Mouse (Mus musculus): ENCODE measurements around the gene Fbxo46. TPM values are rescaled to one million over a fixed set of nuclear protein-coding genes. Genes with fewer than 3 reads are reported as not detected.

Fbxo46 gene
- polyA plus RNA-seq, 1 experiment, result 6.2 TPM

DNA sequence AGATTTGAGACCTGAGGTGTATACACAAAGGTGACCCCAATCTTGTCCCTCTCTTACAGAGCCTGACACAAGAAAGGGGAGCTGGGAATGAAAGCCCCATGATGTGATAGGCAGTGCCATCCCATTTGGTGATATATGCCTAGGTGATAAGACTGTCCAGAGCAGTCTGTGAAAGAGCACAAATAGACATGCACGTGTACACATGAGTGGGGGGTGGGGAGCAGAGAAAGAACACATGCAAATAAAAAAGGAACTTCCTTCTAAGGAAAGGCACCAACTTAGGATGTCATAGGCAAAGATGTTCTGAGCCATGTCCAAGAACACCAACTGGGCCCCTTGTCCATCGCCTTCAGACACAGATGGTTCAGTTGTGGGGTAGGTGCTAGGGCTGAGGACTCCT lies 15.2 kb upstream of the Fbxo46 start:
- no peak overlapping the region for H3K4me3 ChIP-seq
- H3ac ChIP-seq (ENCODE audit: control insufficient read depth, insufficient read length), result no peak overlapping the region
- TF ChIP-seq E2F4 (IDR thresholded peaks at IDR 0.05; ENCODE audit: insufficient read depth), result no peak
- TF ChIP-seq REST (IDR thresholded peaks at IDR 0.05; ENCODE audit: insufficient read depth, insufficient read length), result no peak
- no peak for TF ChIP-seq POLR2A (IDR thresholded peaks at IDR 0.05; ENCODE audit: insufficient read length, low read depth)
- no peak for TF ChIP-seq POLR2AphosphoS2 (IDR thresholded peaks at IDR 0.05; ENCODE audit: insufficient read length, low read depth)
- no peak for TF ChIP-seq TCF3 (IDR thresholded peaks at IDR 0.05; ENCODE audit: insufficient read length, low read depth)
- no peak for TF ChIP-seq MAX (IDR thresholded peaks at IDR 0.05; ENCODE audit: low read depth)
- no peak for TF ChIP-seq USF1 (IDR thresholded peaks at IDR 0.05; ENCODE audit: low read depth)
- no peak for TF ChIP-seq CEBPB (IDR thresholded peaks at IDR 0.05; ENCODE audit: insufficient read depth, poor library complexity, severe bottlenecking)
- TF ChIP-seq MYOG (IDR thresholded peaks at IDR 0.05; ENCODE audit: control insufficient read depth in 1 of 3, insufficient read depth in 1 of 3, insufficient read length in 2 of 3, low read depth in 2 of 3), result no peak
- TF ChIP-seq TCF12 (IDR thresholded peaks at IDR 0.05; ENCODE audit: insufficient read depth, poor library complexity, severe bottlenecking), result no peak
- TF ChIP-seq SRF (IDR thresholded peaks at IDR 0.05; ENCODE audit: control insufficient read depth, insufficient read length, low read depth), result no peak
- no peak for TF ChIP-seq MYOD1 (IDR thresholded peaks at IDR 0.05; ENCODE audit: control insufficient read depth in 1 of 3, insufficient read length in 2 of 3, low read depth in 2 of 3)

DNA sequence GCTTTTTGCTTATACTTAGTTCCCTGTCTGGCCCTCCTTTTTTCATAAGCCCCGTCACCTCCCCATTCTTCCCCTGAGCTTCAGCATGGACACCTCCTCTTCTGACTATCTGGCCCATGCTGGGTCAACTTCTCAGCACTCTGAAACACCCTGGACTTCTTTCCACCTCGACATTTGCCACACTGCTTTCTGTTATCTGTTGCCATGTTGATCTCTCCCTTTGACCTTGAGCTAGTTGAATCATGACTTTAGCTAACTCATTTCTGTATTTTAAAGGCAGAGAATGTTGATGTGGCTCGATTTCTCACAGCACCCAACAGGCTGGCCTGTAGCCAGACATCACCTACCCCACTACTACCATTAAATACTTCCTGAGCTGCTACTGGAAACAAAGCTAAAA lies 12.2 kb upstream of the Fbxo46 start:
- no peak overlapping the region for H3K4me2 ChIP-seq (ENCODE audit: low read depth)
- no peak overlapping the region for H3ac ChIP-seq (ENCODE audit: control insufficient read depth, insufficient read length)
- TF ChIP-seq REST (IDR thresholded peaks at IDR 0.05; ENCODE audit: insufficient read depth, insufficient read length), result no peak
- TF ChIP-seq SRF (IDR thresholded peaks at IDR 0.05; ENCODE audit: control insufficient read depth, insufficient read length, low read depth), result no peak
- TF ChIP-seq MYOD1 (IDR thresholded peaks at IDR 0.05; ENCODE audit: control insufficient read depth in 1 of 3, insufficient read length in 2 of 3, low read depth in 2 of 3), result no peak
- no peak for TF ChIP-seq POLR2AphosphoS2 (IDR thresholded peaks at IDR 0.05; ENCODE audit: insufficient read length, low read depth)
- no peak for TF ChIP-seq TCF12 (IDR thresholded peaks at IDR 0.05; ENCODE audit: insufficient read depth, poor library complexity, severe bottlenecking)
- no peak for TF ChIP-seq USF1 (IDR thresholded peaks at IDR 0.05; ENCODE audit: low read depth)
- no peak for TF ChIP-seq TCF3 (IDR thresholded peaks at IDR 0.05; ENCODE audit: insufficient read length, low read depth)
- TF ChIP-seq CEBPB (IDR thresholded peaks at IDR 0.05; ENCODE audit: insufficient read depth, poor library complexity, severe bottlenecking), result no peak
- TF ChIP-seq POLR2A (IDR thresholded peaks at IDR 0.05; ENCODE audit: insufficient read length, low read depth), result no peak
- TF ChIP-seq E2F4 (IDR thresholded peaks at IDR 0.05; ENCODE audit: insufficient read depth), result no peak
- TF ChIP-seq MYOG (IDR thresholded peaks at IDR 0.05; ENCODE audit: control insufficient read depth in 1 of 3, insufficient read depth in 1 of 3, insufficient read length in 2 of 3, low read depth in 2 of 3), result no peak
- no peak for TF ChIP-seq MAX (IDR thresholded peaks at IDR 0.05; ENCODE audit: low read depth)
- H3K36me3 ChIP-seq (ENCODE audit: control insufficient read depth, insufficient read depth), result no peaks in the 10 kb centered on the region
- H3K27me3 ChIP-seq (ENCODE audit: control insufficient read depth, insufficient read depth, insufficient read length), result no peaks in the 10 kb centered on the region
- no peaks in the 10 kb centered on the region for H3K79me2 ChIP-seq (ENCODE audit: control insufficient read depth, insufficient read depth)
- H3K4me3 ChIP-seq, result no peak overlapping the region

More for the DNA sequence above, 15.2 kb upstream of the Fbxo46 start:
- H3K79me2 ChIP-seq (ENCODE audit: control insufficient read depth, insufficient read depth), result no peaks in the 10 kb centered on the region
- no peaks in the 10 kb centered on the region for H3K36me3 ChIP-seq (ENCODE audit: control insufficient read depth, insufficient read depth)
- H3K4me2 ChIP-seq (ENCODE audit: low read depth), result no peak overlapping the region
- H3K27me3 ChIP-seq (ENCODE audit: control insufficient read depth, insufficient read depth, insufficient read length), result no peaks in the 10 kb centered on the region

DNA sequence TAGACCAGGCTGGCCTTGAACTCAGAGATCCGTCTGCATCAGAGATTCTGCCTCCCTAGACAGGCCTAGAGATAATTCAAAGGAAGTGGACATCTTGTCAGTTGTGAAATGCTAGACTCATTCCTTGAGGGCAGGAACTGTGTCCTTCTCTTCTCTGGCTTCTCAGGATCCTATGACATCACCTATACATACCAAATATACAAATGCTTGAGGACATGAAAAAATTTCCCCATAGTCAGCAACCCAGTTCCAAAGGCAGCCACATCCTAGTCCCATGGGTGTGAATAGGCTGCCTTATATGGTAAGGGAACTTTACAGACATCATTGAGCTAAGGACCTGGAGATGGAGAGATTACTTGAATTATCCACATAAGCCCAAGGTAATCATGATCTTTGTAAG lies 10.1 kb upstream of the Fbxo46 start:
- Histone ChIP-seq H3K36me3 (ENCODE audit: control insufficient read depth, insufficient read depth) (no peaks in the 10 kb centered on the region), H3ac (ENCODE audit: control insufficient read depth, insufficient read length) (no peak overlapping the region), H3K4me3 (no peak overlapping the region), H3K79me2 (ENCODE audit: control insufficient read depth, insufficient read depth) (no peaks in the 10 kb centered on the region), H3K4me2 (ENCODE audit: low read depth) (no peak overlapping the region), H3K27me3 (ENCODE audit: control insufficient read depth, insufficient read depth, insufficient read length) (no peaks in the 10 kb centered on the region)
- TF ChIP-seq E2F4 (IDR thresholded peaks at IDR 0.05; ENCODE audit: insufficient read depth) (no peak), CEBPB (IDR thresholded peaks at IDR 0.05; ENCODE audit: insufficient read depth, poor library complexity, severe bottlenecking) (no peak), REST (IDR thresholded peaks at IDR 0.05; ENCODE audit: insufficient read depth, insufficient read length) (no peak)

DNA sequence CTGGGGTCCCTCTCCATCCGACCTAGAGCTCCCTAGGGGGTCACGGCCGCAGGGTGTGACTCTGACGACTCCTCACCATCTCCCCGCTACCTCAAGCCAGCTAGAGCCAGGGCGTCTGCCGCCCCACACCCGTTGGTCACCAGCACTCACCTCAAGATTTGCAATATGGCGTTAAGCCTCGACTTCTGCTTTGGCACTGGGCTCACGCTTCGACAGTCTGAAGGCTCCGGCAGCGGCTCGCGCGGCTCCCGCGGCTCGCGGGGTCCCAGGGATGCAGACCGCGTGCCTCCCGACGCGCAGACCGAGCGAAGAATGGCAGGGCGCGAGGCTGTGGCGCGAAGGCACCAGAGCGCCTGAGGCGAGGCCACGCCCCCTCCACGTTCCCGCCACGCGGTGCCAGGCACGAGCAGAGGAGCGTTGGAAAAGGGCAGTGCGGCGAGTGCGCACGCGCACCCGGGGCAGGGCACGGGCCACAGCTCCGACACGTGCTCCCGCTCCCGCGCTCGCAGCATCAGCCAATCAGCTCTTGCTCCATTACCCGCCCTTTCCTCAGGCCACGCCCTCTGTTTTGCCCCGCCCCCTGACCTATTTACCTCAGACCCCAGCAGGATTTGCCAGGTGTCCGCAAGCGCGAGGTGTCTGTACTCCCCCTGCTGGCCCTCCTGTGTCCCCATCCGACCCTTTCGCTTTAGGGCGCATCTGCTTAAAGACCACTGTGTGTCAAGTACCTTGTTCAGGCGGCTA lies 1.5 kb upstream of the Fbxo46 start, which contains the start of gene Gm4969:
Gene Gm4969 (minus strand): TSS at position 341 of the 744 bp plus-strand sequence.
- H3K4me2 ChIP-seq (ENCODE audit: low read depth), result peak within 1 kb of the TSS; percentile 60
- no peak within 1 kb of the TSS for H3ac ChIP-seq (ENCODE audit: control insufficient read depth, insufficient read length)
- H3K36me3 ChIP-seq (ENCODE audit: control insufficient read depth, insufficient read depth), result no peaks in the 10 kb centered on the region
- peaks cover 26% of the 10 kb centered on the region for H3K79me2 ChIP-seq (ENCODE audit: control insufficient read depth, insufficient read depth)
- H3K4me3 ChIP-seq, result peak within 1 kb of the TSS; percentile 75
- no peaks in the 10 kb centered on the region for H3K27me3 ChIP-seq (ENCODE audit: control insufficient read depth, insufficient read depth, insufficient read length)
- TF ChIP-seq TCF12 (IDR thresholded peaks at IDR 0.05; ENCODE audit: insufficient read depth, poor library complexity, severe bottlenecking), result no peak
- TF ChIP-seq MAX (IDR thresholded peaks at IDR 0.05; ENCODE audit: low read depth), result no peak
- TF ChIP-seq MYOD1 (IDR thresholded peaks at IDR 0.05; ENCODE audit: control insufficient read depth in 1 of 3, insufficient read length in 2 of 3, low read depth in 2 of 3), result no peak
- TF ChIP-seq TCF3 (IDR thresholded peaks at IDR 0.05; ENCODE audit: insufficient read length, low read depth), result no peak
- TF ChIP-seq POLR2AphosphoS2 (IDR thresholded peaks at IDR 0.05; ENCODE audit: insufficient read length, low read depth), result no peak
- no peak for TF ChIP-seq USF1 (IDR thresholded peaks at IDR 0.05; ENCODE audit: low read depth)
- TF ChIP-seq REST (IDR thresholded peaks at IDR 0.05; ENCODE audit: insufficient read depth, insufficient read length), result no peak
- no peak for TF ChIP-seq POLR2A (IDR thresholded peaks at IDR 0.05; ENCODE audit: insufficient read length, low read depth)
- no peak for TF ChIP-seq SRF (IDR thresholded peaks at IDR 0.05; ENCODE audit: control insufficient read depth, insufficient read length, low read depth)
- TF ChIP-seq E2F4 (IDR thresholded peaks at IDR 0.05; ENCODE audit: insufficient read depth), result no peak
- no peak for TF ChIP-seq MYOG (IDR thresholded peaks at IDR 0.05; ENCODE audit: control insufficient read depth in 1 of 3, insufficient read depth in 1 of 3, insufficient read length in 2 of 3, low read depth in 2 of 3)
- TF ChIP-seq CEBPB (IDR thresholded peaks at IDR 0.05; ENCODE audit: insufficient read depth, poor library complexity, severe bottlenecking), result no peak

Data from myocyte (in vitro differentiated cells).